Mouse (Mus musculus) spleen, adult 2 months (tissue): Measurements from ENCODE around the gene Actl6b.

ENCODE experiments used
- CTCF ChIP-seq: fragments of 200-500 bp; IDR thresholded peaks from 2 replicates; pipeline ENCODE4 v1.5.1; 2011; ENCODE audit warnings: mild to moderate bottlenecking, inconsistent platforms; ENCODE audit not compliant: insufficient read depth, insufficient read length, insufficient replicate concordance; ENCODE audit errors: extremely low read depth
- POLR2A ChIP-seq: fragments of 200-500 bp; IDR thresholded peaks from 2 replicates; pipeline ENCODE4 v1.6.1; 2011; ENCODE audit warnings: low read depth, low read length, inconsistent platforms

DNA sequence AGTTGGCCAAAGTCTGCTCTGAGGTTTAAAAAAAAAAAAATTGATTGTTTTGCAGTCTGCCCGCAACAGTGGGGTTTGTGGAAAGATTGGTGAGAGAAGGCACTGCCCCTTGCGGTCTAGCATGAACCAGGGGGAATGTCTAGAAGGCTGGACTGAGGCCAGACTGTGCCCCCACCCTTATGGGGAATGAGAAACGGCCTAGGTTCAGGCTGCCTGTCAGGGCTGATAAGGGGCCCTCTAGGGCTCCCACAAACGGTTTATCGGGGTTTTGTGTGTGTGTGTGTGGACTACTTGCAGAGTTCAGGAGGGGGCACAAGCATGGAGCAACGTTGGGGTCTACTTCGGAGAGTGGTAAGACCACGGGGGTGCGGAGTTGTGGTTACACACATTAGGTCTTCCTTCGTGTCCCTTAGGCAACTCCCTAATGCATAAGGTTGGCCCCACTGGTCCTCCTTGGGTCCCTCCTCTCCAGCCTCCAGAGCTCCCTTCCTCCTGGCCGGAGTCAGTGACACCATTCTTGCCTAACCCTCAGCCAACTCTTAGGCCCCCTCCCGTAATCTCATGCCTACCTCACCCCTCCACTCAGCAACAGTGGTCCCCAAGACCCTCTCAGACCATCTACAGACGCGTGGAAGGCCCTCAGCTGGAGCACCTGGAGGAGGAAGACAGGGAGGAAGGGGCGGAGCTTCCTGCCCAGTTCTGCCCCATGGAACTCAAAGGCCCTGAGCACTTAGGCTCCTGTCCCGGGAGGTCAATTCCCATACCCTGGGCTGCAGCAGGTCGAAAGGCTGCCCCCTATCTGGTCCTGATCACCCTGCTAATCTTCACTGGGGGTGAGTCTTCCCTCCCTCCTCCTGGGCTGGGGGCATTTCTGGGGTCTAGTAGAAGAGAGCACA, 17.6 kb downstream of the Actl6b start:
- no peak for TF ChIP-seq CTCF
- TF ChIP-seq POLR2A, result no peak
